Mouse (Mus musculus) granulocyte monocyte progenitor cell, adult 5-6 weeks (primary cell): Measurements from ENCODE around the gene Bmpr2. TPM values are rescaled to one million over a fixed set of nuclear protein-coding genes. Genes with fewer than 3 reads are reported as not detected.
"Not testable (repeated sequence)": the region's sequence is repeated elsewhere in the genome, so short reads cannot be mapped to it uniquely, and the experiment has no call there.

Experiments
- ATAC-seq: replicated peaks from 2 replicates; pipeline ENCODE4 v1.8.0; 2016; ENCODE audit warnings: mild to moderate bottlenecking, moderate TSS enrichment, inconsistent platforms; ENCODE audit not compliant: poor library complexity, severe bottlenecking
- total RNA-seq, 2 experiments: library from RNA; stranded (forward) in 1 of 2; stranded (reverse) in 1 of 2; fragments of 200-712, 200-1000 nt in 1 of 2; fragments of >200 nt in 1 of 2; fragmentation: Nextera tagmentation in 1 of 2; gene quantifications; 2 replicates each; pipeline ENCODE4 v1.2.3; 2014 to 2017

Gene Bmpr2
- 12.5 and 14.5 TPM in 2 replicates for total RNA-seq (2014; fragmentation: Nextera tagmentation)
- total RNA-seq (2017) = 5.7 and 11.8 TPM in 2 replicates

GRCm38 (mm10) chr1:59763164-59763768, at the start of gene Bmpr2:
Bmpr2 (plus strand) TSS chr1:59763400.
- peak; percentile 77 for ATAC-seq

DNA sequence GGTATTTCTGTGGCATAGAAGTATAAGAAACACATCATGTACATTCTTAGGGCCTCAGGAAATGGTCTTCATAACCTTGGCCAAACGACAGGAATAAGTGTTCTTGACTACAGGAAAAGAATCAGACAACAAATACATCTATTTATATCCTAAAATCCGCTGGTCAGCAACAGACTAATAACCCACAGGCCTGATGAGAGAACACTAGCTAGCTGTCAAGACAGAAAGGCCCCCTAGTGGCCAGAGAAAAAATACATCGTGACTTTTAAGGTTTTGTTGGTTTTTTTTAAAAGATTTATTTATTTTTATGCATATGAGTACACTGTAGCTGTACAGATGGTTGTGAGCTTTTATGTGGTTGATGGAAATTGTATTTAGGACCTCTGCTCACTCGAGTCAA, 43.3 kb upstream of the Bmpr2 start:
- no peak; the same call in 1 of the 2 replicates for ATAC-seq

GRCm38 (mm10) chr1:59725661-59726060, 37.5 kb upstream of the Bmpr2 start:
- no peak for ATAC-seq

- ATAC-seq = no peak
These were observed 33.1 kb upstream of the Bmpr2 start for GRCm38 (mm10) chr1:59730106-59730505.

DNA sequence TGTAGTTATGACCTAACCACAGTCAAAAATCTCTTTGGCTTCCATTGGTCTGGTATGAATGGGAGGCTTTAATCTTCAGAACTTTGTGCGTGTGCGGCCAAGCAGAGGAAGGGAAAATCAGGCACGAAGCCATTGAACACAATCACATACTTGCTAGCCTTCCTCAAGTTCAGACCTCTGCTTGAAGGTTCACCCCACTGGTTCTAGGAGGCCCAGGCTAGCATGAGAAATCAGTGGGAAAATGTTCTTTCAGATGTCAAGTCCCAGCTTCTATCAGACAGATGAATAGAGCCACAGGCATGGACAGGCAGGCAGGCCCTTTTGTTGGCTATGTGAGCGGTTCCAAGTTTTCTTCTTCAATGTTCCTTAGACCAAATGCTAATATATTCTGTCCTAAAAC, 32.5 kb upstream of the Bmpr2 start:
- no peak for ATAC-seq

DNA sequence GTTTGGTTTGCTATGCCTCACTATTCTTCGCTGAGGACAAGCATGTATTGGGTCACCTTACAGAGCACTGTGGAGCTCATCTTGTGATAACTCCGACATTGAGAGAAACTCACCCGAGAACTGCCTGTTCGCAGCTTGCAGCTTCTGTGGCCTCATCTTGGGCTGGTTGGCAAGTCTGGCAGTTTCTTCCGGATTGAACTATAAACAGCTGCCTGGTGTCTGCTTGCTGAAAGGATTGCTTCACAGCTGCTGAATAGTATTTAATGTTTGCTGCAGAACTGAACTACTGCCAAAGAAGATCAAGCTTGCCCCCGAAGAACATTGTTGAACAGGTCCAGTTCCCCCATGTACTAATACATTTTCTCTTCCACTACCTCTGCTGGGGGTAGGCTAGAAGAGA, 29.1 kb upstream of the Bmpr2 start:
- no peak for ATAC-seq

DNA sequence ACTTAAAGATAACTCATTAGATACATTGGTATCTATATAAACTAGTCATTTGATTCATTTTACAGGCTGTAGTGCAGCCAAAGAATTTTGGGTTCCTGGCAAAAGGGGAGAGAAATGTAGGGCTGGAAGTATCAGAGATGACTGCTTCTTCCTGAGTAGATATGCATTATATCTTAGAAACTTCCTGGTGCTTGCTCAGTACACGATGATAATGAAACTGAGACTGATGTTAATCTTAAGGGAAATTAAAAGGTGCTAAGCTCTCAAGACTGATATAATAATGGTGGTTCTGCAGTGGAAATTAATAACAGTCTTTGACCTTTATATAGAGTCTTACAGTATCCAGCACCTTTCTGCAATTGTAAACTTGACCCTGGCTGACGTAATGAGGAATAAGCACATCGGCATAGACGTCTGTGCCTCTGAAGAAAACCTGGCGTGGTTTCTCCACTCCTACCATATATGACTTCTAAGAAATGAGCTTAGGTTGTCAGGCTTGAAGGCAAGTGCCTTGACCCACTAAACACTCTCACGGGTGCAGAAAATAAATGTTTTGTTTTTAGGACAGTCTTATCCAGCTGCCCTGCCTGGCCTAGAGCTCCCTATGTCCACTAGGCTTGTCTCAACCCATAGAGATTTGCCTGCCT, 24.3 kb upstream of the Bmpr2 start:
- ATAC-seq = no peak

GRCm38 (mm10) chr1:59739577-59740354, 23.4 kb upstream of the Bmpr2 start:
- ATAC-seq = no peak

DNA sequence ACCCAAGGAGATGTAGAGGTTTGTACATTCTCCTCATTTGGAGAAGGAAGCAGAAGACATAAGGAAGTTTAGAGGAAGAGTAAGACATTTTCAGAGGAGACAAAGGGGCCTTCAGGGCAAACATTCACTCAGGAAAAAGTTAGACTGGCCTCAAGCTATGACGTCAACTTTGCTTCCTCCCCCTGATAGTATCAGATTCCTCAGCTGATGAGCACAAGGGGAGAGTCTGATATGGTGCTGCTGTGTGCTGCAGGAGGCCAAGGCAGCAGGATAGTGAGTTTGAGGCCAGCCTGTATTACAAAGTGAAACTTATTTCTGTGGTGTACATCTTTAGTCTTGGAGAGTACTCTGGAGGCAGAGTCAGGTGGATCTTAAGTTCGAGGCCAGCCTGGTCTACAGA, 14.2 kb upstream of the Bmpr2 start:
- no peak for ATAC-seq

DNA sequence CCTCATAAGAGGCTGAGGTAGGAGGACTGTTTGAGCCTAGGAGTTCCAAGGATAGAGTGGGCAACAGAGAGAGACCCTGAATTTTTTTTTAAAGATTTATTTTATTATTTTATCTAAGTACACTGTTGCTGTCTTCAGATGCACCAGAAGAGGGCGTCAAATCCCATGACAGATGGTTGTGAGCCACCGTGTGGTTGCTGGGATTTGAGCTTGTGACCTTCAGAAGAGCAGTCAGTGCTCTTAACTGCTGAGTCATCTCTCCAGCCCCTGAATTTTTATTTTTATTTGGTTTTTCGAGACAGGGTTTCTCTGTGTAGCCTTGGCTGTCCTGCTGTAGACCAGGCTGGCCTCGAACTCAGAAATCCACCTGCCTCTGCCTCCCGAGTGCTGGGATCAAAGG, 13.5 kb upstream of the Bmpr2 start:
- not testable (repeated sequence) for ATAC-seq

GRCm38 (mm10) chr1:59755298-59755697, 7.9 kb upstream of the Bmpr2 start:
- peak; percentile 46; the same call in 1 of the 2 replicates for ATAC-seq

GRCm38 (mm10) chr1:59758325-59758724, 4.9 kb upstream of the Bmpr2 start:
- no peak for ATAC-seq

GRCm38 (mm10) chr1:59762208-59762607, 992 bp upstream of the Bmpr2 start:
- ATAC-seq = no peak

- peak; percentile 30 for ATAC-seq
These were observed 493 bp upstream of the Bmpr2 start for GRCm38 (mm10) chr1:59762651-59763163.

- ATAC-seq = peak; percentile 56
These were observed 616 bp downstream of the Bmpr2 start for GRCm38 (mm10) chr1:59763781-59764251.

DNA sequence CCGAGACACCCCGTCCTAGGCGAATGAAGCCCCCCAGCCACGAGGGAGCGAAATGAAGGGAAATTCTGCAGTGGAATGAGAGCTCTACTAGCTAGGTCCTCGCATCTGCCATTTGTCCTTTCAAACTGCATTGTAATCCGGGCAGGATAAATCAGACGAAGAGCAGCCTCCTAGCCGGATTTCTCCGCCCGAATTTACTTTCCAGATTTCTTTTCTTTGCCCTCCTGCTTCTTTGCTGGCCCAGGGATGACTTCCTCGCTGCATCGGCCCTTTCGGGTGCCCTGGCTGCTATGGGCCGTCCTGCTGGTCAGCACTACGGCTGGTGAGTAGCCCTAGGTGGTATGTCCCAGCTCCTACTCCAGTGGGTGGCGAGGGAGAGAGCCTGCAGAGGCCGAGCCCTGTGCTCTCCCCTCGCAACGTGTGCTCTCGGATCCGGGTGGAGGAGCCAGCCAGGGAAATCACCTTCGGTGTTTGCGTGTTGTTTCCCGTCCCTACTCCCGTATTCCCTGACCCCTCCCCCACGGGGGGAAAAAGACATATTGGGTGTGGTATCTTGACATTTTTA, 1.3 kb downstream of the Bmpr2 start:
- peak; percentile 38 for ATAC-seq

GRCm38 (mm10) chr1:59765279-59765678, 2.1 kb downstream of the Bmpr2 start:
- ATAC-seq = no peak

DNA sequence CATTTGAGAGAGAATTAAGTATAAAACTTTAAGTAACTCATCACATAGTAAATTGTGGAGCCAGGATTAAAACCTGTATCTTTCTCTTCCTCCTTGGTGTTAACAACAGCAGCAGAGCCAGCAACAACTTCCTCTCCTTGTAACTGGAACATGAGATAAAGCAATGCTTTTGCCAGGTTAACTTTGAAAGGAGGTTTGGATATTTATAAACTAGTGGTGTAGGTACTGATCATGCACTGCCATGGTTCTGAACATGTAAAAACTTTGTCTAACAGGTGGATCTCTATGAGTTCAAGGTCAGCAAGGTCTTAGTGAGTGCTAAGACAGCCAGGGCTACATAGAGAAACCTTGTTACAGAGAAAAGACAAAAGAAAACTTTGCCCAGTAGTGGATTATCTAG, 3.4 kb downstream of the Bmpr2 start:
- ATAC-seq = no peak

DNA sequence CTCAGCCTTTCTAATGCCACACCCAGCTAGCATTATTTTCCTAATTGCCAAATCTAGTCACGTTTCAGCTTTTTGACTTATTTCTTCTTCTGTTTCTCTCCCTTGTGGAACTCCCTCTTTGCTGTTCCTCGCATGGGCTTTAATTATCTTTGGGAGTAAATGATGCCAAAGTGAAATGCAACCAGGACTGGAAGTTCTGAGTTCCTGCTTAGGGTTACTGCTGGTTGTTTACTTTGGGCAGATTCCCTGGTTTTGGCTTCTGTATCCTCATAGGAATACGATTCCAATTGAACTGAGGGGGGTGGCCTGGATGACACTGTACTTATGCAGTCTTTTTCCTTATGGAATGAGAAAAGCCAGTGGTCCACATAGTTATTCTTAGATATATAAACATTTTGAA, 8.7 kb downstream of the Bmpr2 start:
- ATAC-seq = no peak

- no peak for ATAC-seq
These were observed 17.9 kb downstream of the Bmpr2 start for GRCm38 (mm10) chr1:59781080-59781479.

DNA sequence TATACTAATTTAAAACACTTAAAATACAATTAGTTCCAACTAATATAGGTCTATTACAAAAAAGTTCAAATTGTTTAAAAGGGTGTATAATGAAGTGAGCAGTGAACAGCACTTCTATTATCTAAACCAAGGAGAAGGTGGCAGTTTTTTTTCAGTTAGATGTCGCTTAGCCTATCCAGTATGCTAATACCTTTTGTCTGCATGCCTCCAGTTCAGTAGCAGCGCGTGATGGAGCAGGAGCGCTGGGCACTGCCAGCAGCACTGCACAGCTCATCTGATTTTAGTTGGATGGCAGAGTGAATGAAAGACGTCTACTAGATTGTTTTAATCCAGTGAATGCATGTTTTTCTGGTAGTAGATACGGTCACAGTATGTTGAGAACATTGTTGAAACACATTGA, 25.8 kb downstream of the Bmpr2 start:
- ATAC-seq = no peak
